Mouse (Mus musculus) embryo, embryonic 11 days (tissue): ENCODE data around the gene Bbs4.
A peak's percentile ranks its signal among the peaks of the same experiment; 100 is the strongest.
"Not testable (repeated sequence)": the region's sequence is repeated elsewhere in the genome, so short reads cannot be mapped to it uniquely, and the experiment has no call there.

Experiments used
- DNase-seq: peaks from one replicate; pipeline ENCODE4 v3.0.0-alpha.2; 2015

Bbs4 gene

DNA sequence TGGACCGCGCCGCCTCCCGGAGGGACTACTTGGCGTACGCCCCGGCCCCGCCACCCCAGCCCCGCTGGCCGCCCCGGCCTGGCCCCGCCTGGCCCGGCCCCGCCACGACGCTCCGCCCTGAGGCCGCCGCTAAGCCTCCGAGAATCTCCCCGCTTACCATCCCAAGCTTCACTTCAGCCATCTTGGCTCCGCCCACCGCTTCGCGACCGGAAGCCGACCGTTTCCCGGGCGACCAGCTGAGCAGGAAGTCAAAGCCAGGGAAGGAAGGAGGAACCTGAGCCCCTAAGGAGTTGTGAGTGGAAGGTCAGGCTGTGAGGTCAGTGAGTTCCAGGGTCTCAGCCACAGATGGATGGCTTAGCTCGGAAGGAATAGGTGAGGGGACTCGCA is at the start of gene Bbs4:
Gene Bbs4 (minus strand): TSS at position 256 of the 387 bp plus-strand sequence.
- peak; percentile 95 for DNase-seq

- no peak for DNase-seq
These were observed 35.8 kb upstream of the Bbs4 start for GRCm38 (mm10) chr9:59389086-59389485.

GRCm38 (mm10) chr9:59388311-59388710 is 35.0 kb upstream of the Bbs4 start:
- no peak for DNase-seq

DNA sequence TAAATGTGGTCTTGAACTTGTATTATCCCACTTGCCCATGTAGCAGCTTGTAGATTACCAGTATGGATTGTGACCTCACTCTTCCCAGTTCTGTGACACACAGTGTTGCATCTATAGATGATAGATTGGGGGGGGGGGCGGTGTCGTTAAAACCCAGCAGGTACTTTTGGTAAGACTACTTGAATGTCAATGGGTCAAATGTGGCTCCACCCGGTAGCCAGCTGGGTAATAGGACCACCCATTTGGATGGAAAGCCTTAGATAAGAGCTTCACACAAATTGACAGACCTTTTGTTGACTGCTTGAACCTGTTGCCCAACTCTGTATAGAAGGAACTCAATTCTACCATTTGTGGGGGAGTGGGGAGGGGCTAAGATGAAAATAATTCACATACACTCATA is 34.2 kb upstream of the Bbs4 start:
- no peak for DNase-seq

DNA sequence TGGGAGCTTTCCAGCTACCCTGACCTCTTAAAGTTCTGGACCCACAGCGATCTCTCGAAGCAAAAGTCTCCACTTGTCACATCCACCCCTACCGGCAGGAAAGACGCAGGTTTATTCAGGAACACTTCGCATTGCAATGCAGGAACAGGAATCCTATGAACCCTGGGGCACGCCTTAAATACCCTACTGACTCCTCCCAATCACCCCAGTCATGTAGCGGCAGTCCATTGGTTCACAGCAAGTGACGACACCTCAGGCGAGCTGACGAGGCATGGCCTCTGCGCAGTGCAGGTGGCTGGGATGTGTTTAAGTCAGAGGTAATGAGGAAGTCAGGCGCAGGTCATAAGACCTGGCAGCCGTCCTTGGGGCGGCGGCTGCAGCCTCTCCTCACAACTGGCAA is 22.3 kb upstream of the Bbs4 start:
- DNase-seq: no peak

DNA sequence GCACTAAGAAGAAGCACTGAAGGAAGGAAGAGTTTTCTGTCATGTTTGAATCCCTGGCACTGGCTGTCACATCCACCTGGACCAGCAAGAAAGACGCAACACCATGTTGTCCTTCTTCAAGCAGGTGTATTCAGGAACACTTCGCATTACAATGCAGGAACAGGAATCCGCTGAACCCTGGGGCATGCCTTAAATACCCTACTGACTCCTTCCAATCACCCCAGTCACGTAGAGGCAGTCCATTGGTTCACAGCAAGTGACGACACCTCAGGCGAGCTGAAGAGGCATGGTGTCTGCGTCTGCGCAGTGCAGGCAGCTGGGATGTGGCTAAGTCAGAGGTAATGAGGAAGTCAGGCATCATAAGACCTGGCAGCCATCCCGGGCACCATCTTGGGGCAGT is 16.3 kb upstream of the Bbs4 start:
- DNase-seq: no peak

DNA sequence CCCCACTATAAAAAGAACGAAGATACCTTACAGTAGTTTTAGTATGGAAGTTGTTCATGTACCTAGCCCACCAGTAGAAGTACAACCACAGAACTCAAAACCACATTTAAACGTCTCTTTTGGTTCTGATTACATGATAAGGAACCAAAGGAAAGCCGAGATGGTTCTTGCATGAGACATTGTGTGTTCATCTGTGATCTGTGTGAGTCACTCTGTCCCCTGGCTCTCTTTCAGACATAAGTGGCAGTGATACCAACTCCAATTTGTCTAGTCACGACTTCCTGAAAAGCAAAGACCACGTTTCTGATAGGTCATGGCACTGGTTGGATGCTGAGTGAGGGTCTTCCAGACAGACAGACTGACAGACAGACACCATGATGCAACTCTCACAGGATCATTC is 15.9 kb upstream of the Bbs4 start:
- no peak for DNase-seq

DNA sequence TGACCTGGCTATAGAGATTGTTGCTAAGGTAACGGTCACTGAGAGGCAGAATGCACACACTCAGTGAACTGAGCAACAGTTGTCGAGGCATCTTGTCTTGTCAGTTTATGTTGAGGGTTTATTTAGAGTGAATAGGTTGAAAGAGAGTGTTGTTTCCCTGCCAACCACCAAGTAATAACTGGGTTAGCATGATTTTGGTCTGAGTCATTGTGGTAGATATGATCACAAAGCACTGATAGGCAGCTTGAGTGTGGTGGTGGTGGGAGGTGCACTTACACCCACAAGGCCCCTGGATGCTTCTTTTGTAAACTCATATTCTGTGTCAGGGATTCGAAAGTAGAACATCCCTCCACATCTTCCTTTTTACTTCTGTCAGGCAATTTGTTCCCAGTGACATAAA is 7.2 kb upstream of the Bbs4 start:
- DNase-seq: not testable (repeated sequence)

- peak; percentile 14 for DNase-seq
These were observed 4.7 kb upstream of the Bbs4 start for GRCm38 (mm10) chr9:59358041-59358440.

GRCm38 (mm10) chr9:59352586-59353252 is 589 bp downstream of the Bbs4 start:
- DNase-seq: peak; percentile 42

DNA sequence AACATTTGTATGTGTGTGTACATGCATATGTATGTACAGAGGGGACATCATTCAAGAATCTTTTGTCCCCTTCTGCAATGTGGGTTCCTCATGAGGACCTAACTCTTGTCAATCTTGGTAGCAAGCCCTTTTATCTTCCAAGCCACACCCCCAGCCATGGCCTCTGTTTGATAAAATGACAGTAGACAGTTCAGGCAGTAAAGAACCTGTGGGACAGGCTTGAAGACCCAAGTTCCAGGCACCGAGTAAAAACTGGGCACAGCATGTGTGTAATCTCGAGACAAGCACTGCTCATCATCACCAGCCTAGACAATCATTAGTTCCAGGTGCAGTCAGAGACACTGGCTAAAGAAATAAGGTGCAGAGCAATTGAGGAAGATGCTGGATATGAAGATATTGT is 7.1 kb downstream of the Bbs4 start:
- no peak for DNase-seq

DNA sequence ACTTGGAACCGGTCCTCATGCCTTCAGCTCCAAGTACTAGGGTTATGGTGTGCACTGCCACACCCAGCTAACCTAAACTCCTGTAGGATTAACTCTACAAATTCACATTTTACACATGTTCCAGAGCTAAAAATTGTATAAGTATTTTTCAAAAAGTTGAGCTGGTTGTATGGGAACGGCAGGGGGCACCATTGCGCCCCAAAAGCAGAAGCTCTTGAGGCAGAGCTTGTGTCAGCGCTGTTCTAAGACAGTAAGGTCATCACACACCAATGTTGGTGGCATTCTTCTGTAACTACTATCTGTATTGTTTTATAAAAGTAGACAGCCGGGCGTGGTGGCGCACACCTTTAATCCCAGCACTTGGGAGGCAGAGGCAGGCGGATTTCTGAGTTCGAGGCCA is 13.3 kb downstream of the Bbs4 start:
- peak; percentile 31 for DNase-seq

- no peak for DNase-seq
These were observed 14.2 kb downstream of the Bbs4 start for GRCm38 (mm10) chr9:59339107-59339506.

DNA sequence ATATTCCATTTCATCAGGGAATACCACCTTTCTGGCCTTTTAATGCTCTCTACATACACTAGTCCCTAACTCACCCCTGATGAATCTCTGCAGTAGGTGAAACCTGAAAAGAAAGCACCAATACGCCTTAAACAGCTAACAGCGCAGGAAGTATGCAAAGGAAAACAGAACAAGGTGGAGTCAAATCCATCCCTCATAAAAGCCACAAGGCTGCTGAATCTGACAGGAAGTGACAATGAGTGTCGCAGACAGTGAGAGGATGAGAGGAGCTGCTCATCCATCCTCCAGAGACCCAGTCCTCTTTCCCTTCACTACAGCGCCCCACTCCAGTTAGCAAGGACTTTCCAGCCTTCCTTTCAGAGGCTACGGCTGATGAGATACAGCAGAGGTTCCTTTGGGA is 14.9 kb downstream of the Bbs4 start:
- DNase-seq: no peak

DNA sequence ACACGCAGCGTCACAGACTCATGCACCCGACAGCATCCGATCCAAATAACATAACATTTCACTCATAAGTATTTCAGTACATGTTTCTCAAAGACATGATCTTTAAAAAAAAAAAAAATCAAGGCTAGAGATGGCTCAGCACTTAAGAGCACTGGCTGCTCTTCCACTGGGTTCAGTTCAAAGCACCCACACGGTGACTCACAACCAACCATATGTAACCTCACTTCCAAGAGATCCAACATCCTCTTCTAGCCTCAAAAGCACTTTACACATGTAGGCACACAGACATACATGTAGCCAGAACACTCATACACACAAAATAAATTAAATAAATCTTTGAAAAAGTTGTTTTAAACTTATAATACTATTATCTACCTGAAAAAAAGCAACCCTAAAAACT is 15.4 kb downstream of the Bbs4 start:
- DNase-seq: no peak

GRCm38 (mm10) chr9:59336539-59336938 is 16.8 kb downstream of the Bbs4 start:
- no peak for DNase-seq

DNA sequence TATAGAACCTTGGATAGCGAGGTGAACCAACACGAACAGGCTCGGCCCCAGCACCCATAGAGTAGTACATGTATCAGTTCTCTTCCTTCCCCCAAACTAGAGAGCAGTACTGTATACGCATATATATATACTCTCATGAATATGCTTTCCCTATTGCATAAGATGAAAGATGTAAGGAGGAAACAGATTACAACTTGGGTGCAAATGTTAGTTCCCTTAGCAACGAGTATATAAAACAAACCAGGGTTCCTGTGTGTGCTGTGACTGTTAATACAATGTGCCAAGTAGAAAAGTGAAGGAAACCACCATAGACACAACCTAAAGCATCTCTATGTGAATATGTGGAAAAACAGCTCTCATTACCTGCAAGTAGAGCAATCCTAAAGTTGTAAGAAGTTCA is 23.3 kb downstream of the Bbs4 start:
- DNase-seq: no peak

GRCm38 (mm10) chr9:59324351-59324750 is 29.0 kb downstream of the Bbs4 start:
- DNase-seq: no peak

DNA sequence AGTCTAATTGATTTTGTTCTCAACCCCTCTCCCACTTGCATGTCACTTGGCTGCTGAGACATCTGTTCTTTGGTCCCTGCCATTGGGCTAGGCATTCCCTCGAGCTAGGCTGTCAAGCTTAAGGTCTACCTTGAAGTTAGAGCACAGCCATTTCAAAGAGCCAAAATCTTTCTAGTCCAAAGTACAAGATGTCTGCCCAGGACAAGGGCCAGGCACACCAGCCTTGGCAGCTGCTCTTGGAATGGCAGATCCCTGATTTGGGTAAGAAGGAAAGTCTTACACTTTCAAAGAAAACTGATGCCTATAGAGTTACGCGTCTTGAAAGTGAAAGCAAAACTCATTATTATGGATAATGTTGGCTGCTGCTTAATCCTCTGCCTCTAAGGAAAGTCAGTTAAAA is 37.1 kb downstream of the Bbs4 start:
- DNase-seq: no peak

DNA sequence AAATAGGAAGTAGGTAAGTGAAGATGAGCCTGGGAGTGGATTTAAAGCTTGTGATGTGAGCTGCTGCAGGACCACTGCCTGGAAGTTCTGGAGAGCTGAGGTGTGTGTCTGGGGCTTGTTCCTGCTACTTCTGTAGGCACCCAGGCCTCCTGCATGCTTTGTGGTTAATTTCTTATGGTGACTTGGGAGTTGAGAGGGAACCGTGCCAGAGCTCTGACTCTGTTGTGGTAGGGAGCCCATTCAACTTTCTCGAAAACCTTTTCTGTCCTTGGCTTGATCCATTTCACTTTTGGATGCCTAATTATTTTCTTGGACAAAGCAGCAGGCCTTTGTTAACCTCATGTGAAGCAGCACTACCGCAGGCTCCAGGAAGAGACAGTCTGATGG is 42.0 kb downstream of the Bbs4 start:
- DNase-seq: no peak

- DNase-seq: no peak
These were observed 42.6 kb downstream of the Bbs4 start for GRCm38 (mm10) chr9:59310582-59311283.

DNA sequence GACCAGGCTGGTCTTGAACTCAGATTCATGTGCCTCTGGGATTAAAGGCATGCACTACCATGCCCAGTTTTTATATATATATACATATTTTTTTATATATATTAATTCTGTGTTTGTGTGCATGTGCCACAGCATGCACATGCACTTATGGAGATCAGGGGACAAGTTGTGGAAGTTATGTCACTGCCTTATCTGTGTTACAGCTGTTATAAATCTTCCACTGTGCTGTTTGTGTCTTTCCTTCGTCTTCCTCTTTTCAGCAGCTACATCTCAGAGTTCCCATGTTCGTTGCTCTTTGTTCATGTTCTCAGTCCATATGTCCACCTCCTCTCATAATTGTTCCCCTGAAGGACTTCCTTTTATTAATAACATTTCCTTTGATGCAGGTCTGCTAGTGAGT is 45.4 kb downstream of the Bbs4 start:
- DNase-seq: no peak

DNA sequence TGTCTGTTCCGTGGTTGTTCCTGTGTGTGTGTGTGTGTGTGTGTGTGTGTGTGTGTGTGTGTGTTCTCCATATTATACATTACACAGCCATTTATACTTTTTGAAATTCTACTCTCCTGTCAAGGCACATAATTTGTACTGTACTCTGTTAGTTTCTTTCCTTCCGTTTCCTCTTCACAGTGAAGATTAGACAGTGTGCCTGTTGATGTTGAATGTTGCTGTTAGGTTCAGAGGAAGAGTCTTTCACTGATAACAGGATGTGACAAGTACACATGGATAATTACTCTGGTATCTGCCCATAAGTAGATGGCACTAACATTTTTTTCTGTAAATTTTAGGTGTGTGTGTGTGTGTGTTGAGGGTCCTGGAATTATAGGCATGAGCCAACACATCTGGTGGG is 56.9 kb downstream of the Bbs4 start:
- DNase-seq: no peak

GRCm38 (mm10) chr9:59292493-59292875 is 60.8 kb downstream of the Bbs4 start:
- no peak for DNase-seq
